Mouse (Mus musculus) retina, embryonic 14.5 days (tissue): ENCODE measurements around the gene Hist1h4f.
A peak's percentile ranks its signal among the peaks of the same experiment; 100 is the strongest.

Source experiments
- DNase-seq: peaks from one replicate; pipeline ENCODE4 v3.0.0-alpha.2; 2015; ENCODE audit warnings: low spot score

The Hist1h4f gene

GRCm38 (mm10) chr13:23513517-23513916 is 37.9 kb downstream of the Hist1h4f start:
- DNase-seq, result no peak

GRCm38 (mm10) chr13:23510127-23510526 is 41.3 kb downstream of the Hist1h4f start:
- no peak for DNase-seq

- no peak for DNase-seq
These were observed 44.5 kb downstream of the Hist1h4f start for GRCm38 (mm10) chr13:23506819-23507515.

- DNase-seq, result peak; percentile 80
These were observed 45.1 kb downstream of the Hist1h4f start for GRCm38 (mm10) chr13:23506351-23506750.

GRCm38 (mm10) chr13:23505662-23506345 is 45.6 kb downstream of the Hist1h4f start:
- no peak for DNase-seq

DNA sequence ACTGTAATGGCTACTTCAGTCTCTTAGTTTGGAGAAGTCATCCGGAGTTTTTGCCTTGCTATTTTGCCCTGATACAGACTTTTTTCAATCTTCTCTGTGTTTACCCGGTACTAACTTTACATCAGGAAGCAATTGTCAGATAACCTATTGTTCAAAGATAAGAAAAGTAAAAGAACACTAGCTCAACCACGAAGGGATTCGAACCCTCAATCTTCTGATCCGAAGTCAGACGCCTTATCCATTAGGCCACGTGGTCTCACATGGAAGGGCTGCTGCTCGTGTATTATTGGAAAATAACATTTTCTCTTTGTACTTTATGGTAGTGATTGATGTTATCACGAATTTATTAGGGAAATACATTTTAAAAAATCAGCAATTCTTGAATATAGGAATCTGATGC is 47.7 kb downstream of the Hist1h4f start:
- peak; percentile 88 for DNase-seq

DNA sequence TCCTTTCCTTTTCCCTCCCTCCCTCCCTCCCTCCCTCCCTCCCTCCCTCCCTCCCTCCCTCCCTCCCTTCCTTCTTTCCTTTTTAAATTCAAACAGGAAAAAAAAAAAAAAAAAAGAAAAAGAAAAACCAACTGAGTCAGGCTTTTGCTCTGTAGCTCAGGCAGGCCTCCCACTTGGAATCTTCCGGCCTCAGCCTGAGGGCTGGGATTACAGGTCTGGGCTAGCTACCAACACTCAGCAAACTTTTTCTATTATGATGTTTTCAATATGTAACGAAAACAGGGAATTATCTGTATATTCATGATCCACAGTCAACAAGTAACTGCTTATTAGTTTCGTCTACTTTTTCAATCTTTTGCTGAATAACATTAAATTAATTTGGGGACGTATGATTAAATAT is 48.5 kb downstream of the Hist1h4f start:
- DNase-seq, result no peak

DNA sequence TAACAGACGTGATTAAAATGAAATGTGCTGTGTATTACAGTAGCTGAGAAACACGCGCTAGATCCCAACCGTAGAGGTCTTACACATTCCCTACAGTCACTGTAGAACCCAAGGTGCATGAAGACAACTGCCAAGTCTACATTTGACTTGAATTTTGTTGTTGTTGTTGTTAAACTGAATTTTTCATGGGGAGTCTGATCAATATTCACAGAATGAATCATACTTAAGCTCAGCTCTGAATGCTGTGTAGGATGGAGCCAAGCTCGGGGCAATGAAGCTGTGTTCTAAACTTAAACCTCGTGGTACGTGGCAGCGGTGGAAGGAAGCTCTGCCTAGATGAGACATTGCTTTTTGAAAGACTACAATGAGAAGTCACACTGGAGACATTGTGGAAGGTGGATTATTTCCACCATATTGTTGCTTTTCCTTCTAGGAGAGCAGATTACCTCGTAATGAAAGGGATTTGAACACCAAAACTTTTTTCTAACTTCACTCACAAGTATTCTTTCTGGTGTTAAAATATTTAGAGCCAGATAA is 49.3 kb downstream of the Hist1h4f start:
- DNase-seq, result no peak

GRCm38 (mm10) chr13:23501511-23501910 is 49.9 kb downstream of the Hist1h4f start:
- DNase-seq, result no peak
